Mouse (Mus musculus): ENCODE measurements around the gene Fam129b. TPM values are rescaled to one million over a fixed set of nuclear protein-coding genes. Genes with fewer than 3 reads are reported as not detected.

Gene Fam129b
- polyA plus RNA-seq, 1 experiment from 2014 or later: 152 TPM

- Histone ChIP-seq H3K9me3 (no peaks in the 10 kb centered on the region), H3K4me1 (peaks cover 23% of the 10 kb centered on the region), H3K27ac (peak overlapping the region; percentile 89), H3K4me2 (peak overlapping the region; percentile 17; the same call in 1 of the 2 replicates), H3K36me3 (peaks cover 70% of the 10 kb centered on the region), H3K9ac (no peak overlapping the region), H3K4me3 (no peak overlapping the region), H3K27me3 (no peaks in the 10 kb centered on the region)
- WGBS: 37% methylated on average over 3 of the region's 3 CpGs
- ATAC-seq (ENCODE audit: insufficient number of reproducible peaks, low FRiP score, low TSS enrichment, low read depth): peak; percentile 73
Observed at GRCm38 (mm10) chr2:32914896-32915295, 39.0 kb downstream of the Fam129b start.

GRCm38 (mm10) chr2:32917526-32917925 lies 41.6 kb downstream of the Fam129b start:
- no peak overlapping the region for H3K4me2 ChIP-seq

GRCm38 (mm10) chr2:32918391-32918790 lies 42.5 kb downstream of the Fam129b start:
- H3K4me1 ChIP-seq: peaks cover 23% of the 10 kb centered on the region
- H3K27me3 ChIP-seq: no peaks in the 10 kb centered on the region
- H3K27ac ChIP-seq: peak overlapping the region; percentile 11; the same call in 1 of the 2 replicates
- ATAC-seq (ENCODE audit: insufficient number of reproducible peaks, low FRiP score, low TSS enrichment, low read depth): no peak
- peaks cover 76% of the 10 kb centered on the region for H3K36me3 ChIP-seq
- H3K4me2 ChIP-seq: no peak overlapping the region
- no peaks in the 10 kb centered on the region for H3K9me3 ChIP-seq
- H3K4me3 ChIP-seq: no peak overlapping the region
- WGBS: 38% methylated on average over 9 of the region's 9 CpGs
- no peak overlapping the region for H3K9ac ChIP-seq

More at GRCm38 (mm10) chr2:32917526-32917925, 41.6 kb downstream of the Fam129b start:
- peaks cover 74% of the 10 kb centered on the region for H3K36me3 ChIP-seq
- H3K27ac ChIP-seq: peak overlapping the region; percentile 11; the same call in 1 of the 2 replicates
- peaks cover 23% of the 10 kb centered on the region for H3K4me1 ChIP-seq
- H3K27me3 ChIP-seq: no peaks in the 10 kb centered on the region
- H3K9ac ChIP-seq: no peak overlapping the region
- no peak overlapping the region for H3K4me3 ChIP-seq
- WGBS: 77% methylated on average over 11 of the region's 11 CpGs
- no peaks in the 10 kb centered on the region for H3K9me3 ChIP-seq
- no peak for ATAC-seq (ENCODE audit: insufficient number of reproducible peaks, low FRiP score, low TSS enrichment, low read depth)

GRCm38 (mm10) chr2:32921235-32921634 lies 45.3 kb downstream of the Fam129b start:
- Histone ChIP-seq H3K36me3 (peaks cover 85% of the 10 kb centered on the region), H3K4me1 (0 out of 2 replicates have a peak, but pooled peaks cover 5% of the 10 kb centered on the region), H3K4me2 (no peak overlapping the region), H3K27me3 (no peaks in the 10 kb centered on the region), H3K4me3 (no peak overlapping the region), H3K9me3 (no peaks in the 10 kb centered on the region), H3K9ac (no peak overlapping the region), H3K27ac (no peak overlapping the region)
- WGBS: 70% methylated on average over 7 of the region's 7 CpGs
- no peak for ATAC-seq (ENCODE audit: insufficient number of reproducible peaks, low FRiP score, low TSS enrichment, low read depth)

GRCm38 (mm10) chr2:32921801-32922380 lies 46.0 kb downstream of the Fam129b start:
- no peak for ATAC-seq (ENCODE audit: insufficient number of reproducible peaks, low FRiP score, low TSS enrichment, low read depth)
- no peak overlapping the region for H3K27ac ChIP-seq

GRCm38 (mm10) chr2:32922564-32922963 lies 46.6 kb downstream of the Fam129b start:
- Histone ChIP-seq H3K27ac (no peak overlapping the region), H3K9ac (no peak overlapping the region), H3K4me1 (peaks cover 1% of the 10 kb centered on the region; the same call in 1 of the 2 replicates), H3K4me3 (no peak overlapping the region), H3K36me3 (peaks cover 83% of the 10 kb centered on the region), H3K4me2 (no peak overlapping the region), H3K9me3 (no peaks in the 10 kb centered on the region), H3K27me3 (no peaks in the 10 kb centered on the region)
- WGBS: 83% methylated on average over 13 of the region's 13 CpGs
- ATAC-seq (ENCODE audit: insufficient number of reproducible peaks, low FRiP score, low TSS enrichment, low read depth): no peak

More at GRCm38 (mm10) chr2:32921801-32922380, 46.0 kb downstream of the Fam129b start:
- 92% methylated on average over 15 of the region's 15 CpGs for WGBS
- Histone ChIP-seq H3K4me1 (0 out of 2 replicates have a peak, but pooled peaks cover 5% of the 10 kb centered on the region), H3K4me2 (no peak overlapping the region), H3K27me3 (no peaks in the 10 kb centered on the region), H3K4me3 (no peak overlapping the region), H3K36me3 (peaks cover 87% of the 10 kb centered on the region), H3K9ac (no peak overlapping the region), H3K9me3 (no peaks in the 10 kb centered on the region)

- Histone ChIP-seq H3K27me3 (no peaks in the 10 kb centered on the region), H3K27ac (no peak overlapping the region), H3K4me2 (no peak overlapping the region), H3K9ac (no peak overlapping the region), H3K9me3 (no peaks in the 10 kb centered on the region), H3K36me3 (peaks cover 77% of the 10 kb centered on the region), H3K4me1 (no peaks in the 10 kb centered on the region; the same call in 1 of the 2 replicates), H3K4me3 (no peak overlapping the region)
- no peak for ATAC-seq (ENCODE audit: insufficient number of reproducible peaks, low FRiP score, low TSS enrichment, low read depth)
- 90% methylated on average over 24 of the region's 24 CpGs for WGBS
Observed at GRCm38 (mm10) chr2:32923551-32924250, 47.8 kb downstream of the Fam129b start.

GRCm38 (mm10) chr2:32924306-32924844 lies 48.5 kb downstream of the Fam129b start:
- Histone ChIP-seq H3K27me3 (no peaks in the 10 kb centered on the region), H3K27ac (no peak overlapping the region), H3K4me3 (no peak overlapping the region), H3K9ac (no peak overlapping the region), H3K36me3 (peaks cover 77% of the 10 kb centered on the region), H3K9me3 (no peaks in the 10 kb centered on the region), H3K4me1 (no peaks in the 10 kb centered on the region; the same call in 1 of the 2 replicates), H3K4me2 (no peak overlapping the region)
- ATAC-seq (ENCODE audit: insufficient number of reproducible peaks, low FRiP score, low TSS enrichment, low read depth): no peak
- 77% methylated on average over 10 of the region's 10 CpGs for WGBS

GRCm38 (mm10) chr2:32926330-32927075 lies 50.6 kb downstream of the Fam129b start:
- Histone ChIP-seq H3K27me3 (no peaks in the 10 kb centered on the region), H3K9me3 (no peaks in the 10 kb centered on the region), H3K4me1 (no peaks in the 10 kb centered on the region; the same call in 1 of the 2 replicates), H3K36me3 (peaks cover 70% of the 10 kb centered on the region), H3K27ac (no peak overlapping the region), H3K9ac (no peak overlapping the region), H3K4me2 (no peak overlapping the region), H3K4me3 (no peak overlapping the region)
- no peak for ATAC-seq (ENCODE audit: insufficient number of reproducible peaks, low FRiP score, low TSS enrichment, low read depth)
- 88% methylated on average over 12 of the region's 12 CpGs for WGBS

- ATAC-seq (ENCODE audit: insufficient number of reproducible peaks, low FRiP score, low TSS enrichment, low read depth): no peak
- H3K27ac ChIP-seq: 0 out of 2 replicates have a peak overlapping the region, but pooled peaks have one; percentile 27
- no peaks in the 10 kb centered on the region; the same call in 1 of the 2 replicates for H3K4me1 ChIP-seq
- H3K4me3 ChIP-seq: no peak overlapping the region
- no peaks in the 10 kb centered on the region for H3K9me3 ChIP-seq
- H3K9ac ChIP-seq: no peak overlapping the region
- no peak overlapping the region for H3K4me2 ChIP-seq
- 64% methylated on average over 15 of the region's 15 CpGs for WGBS
- H3K36me3 ChIP-seq: peaks cover 67% of the 10 kb centered on the region
- H3K27me3 ChIP-seq: no peaks in the 10 kb centered on the region
Observed at GRCm38 (mm10) chr2:32927624-32928234, 51.8 kb downstream of the Fam129b start.

GRCm38 (mm10) chr2:32928235-32928946 lies 52.5 kb downstream of the Fam129b start:
- H3K4me3 ChIP-seq: no peak overlapping the region
- 31% methylated on average over 10 of the region's 10 CpGs for WGBS
- H3K27me3 ChIP-seq: no peaks in the 10 kb centered on the region
- no peaks in the 10 kb centered on the region; the same call in 1 of the 2 replicates for H3K4me1 ChIP-seq
- H3K9me3 ChIP-seq: no peaks in the 10 kb centered on the region
- no peak overlapping the region for H3K9ac ChIP-seq
- peak; percentile 37; the same call in 1 of the 2 replicates for ATAC-seq (ENCODE audit: insufficient number of reproducible peaks, low FRiP score, low TSS enrichment, low read depth)
- H3K27ac ChIP-seq: peak overlapping the region; percentile 27; the same call in 1 of the 2 replicates
- H3K36me3 ChIP-seq: peaks cover 67% of the 10 kb centered on the region
- no peak overlapping the region for H3K4me2 ChIP-seq

Data from limb, embryonic 15.5 days (tissue).